Mouse (Mus musculus) neural tube, embryonic 14.5 days (tissue): Measurements from ENCODE around the gene Sh3bp1. TPM values are rescaled to one million over a fixed set of nuclear protein-coding genes. Genes with fewer than 3 reads are reported as not detected.

Source experiments
- ATAC-seq: fragments of 200-750 bp; cut with Nextera tagmentation; 2 replicates; pipeline ENCODE4 v1.8.0; 2017; ENCODE audit warnings: low read depth, mild to moderate bottlenecking, moderate TSS enrichment, moderate library complexity
- H3K27ac ChIP-seq: fragments of 300-500 bp; sonication (generic); 2 replicates; pipeline ENCODE4 v1.5.1; 2014; ENCODE audit warnings: low read depth, mild to moderate bottlenecking, control low read depth, low read length, moderate library complexity, mixed read lengths
- H3K27me3 ChIP-seq: fragments of 300-500 bp; sonication (generic); 2 replicates; pipeline ENCODE4 v1.6.1; 2014; ENCODE audit warnings: low read length; ENCODE audit not compliant: control insufficient read depth, insufficient read depth
- H3K36me3 ChIP-seq: fragments of 300-500 bp; sonication (generic); 2 replicates; pipeline ENCODE4 v1.6.1; 2014; ENCODE audit warnings: low read length, mixed read lengths; ENCODE audit not compliant: control insufficient read depth, insufficient read depth
- H3K4me1 ChIP-seq: fragments of 300-500 bp; sonication (generic); 2 replicates; pipeline ENCODE4 v1.6.1; 2014; ENCODE audit warnings: low read length; ENCODE audit not compliant: control insufficient read depth, insufficient read depth
- H3K4me2 ChIP-seq: fragments of 300-500 bp; sonication (generic); 2 replicates; pipeline ENCODE4 v1.6.1; 2014; ENCODE audit warnings: mild to moderate bottlenecking, low read depth, low read length, control low read depth
- H3K4me3 ChIP-seq: fragments of 300-500 bp; sonication (generic); 2 replicates; pipeline ENCODE4 v1.5.1; 2014; ENCODE audit warnings: low read depth, low read length, control low read depth, mixed read lengths
- H3K9ac ChIP-seq: fragments of 300-500 bp; sonication (generic); replicated peaks from 2 replicates; pipeline ENCODE4 v1.6.1; 2014; ENCODE audit warnings: low read depth, mild to moderate bottlenecking, control low read depth, low read length, mixed read lengths
- H3K9me3 ChIP-seq: fragments of 300-500 bp; sonication (generic); 2 replicates; pipeline ENCODE4 v1.6.1; 2016; ENCODE audit warnings: low read length; ENCODE audit not compliant: control insufficient read depth
- WGBS: fragments of 180-500 bp; shearing (Covaris S2); extraction: QIAGEN DNeasy Blood & Tissue Kit; methylation state at CpG from one replicate; pipeline ENCODE4 v1.1.7; 2014; 5-methylcytosine and 5-hydroxymethylcytosine counted together
- polyA plus RNA-seq: library from polyadenylated mRNA; unstranded; fragments of >200 nt; fragmentation: Nextera tagmentation; extraction: Ambion mirVana; gene quantifications from 2 replicates; pipeline ENCODE4 v1.2.1, GENCODE M21; 2014

Gene Sh3bp1
- polyA plus RNA-seq, 1 experiment from 2014 or later, result 3.4 TPM

- Histone ChIP-seq H3K4me3 (no peak overlapping the region), H3K4me2 (no peak overlapping the region), H3K36me3 (no peaks in the 10 kb centered on the region), H3K9ac (no peak overlapping the region), H3K9me3 (no peaks in the 10 kb centered on the region), H3K27me3 (0 out of 2 replicates have a peak, but pooled peaks cover 2% of the 10 kb centered on the region), H3K4me1 (peaks cover 5% of the 10 kb centered on the region), H3K27ac (no peak overlapping the region)
- peak; percentile 60; the same call in 1 of the 2 replicates for ATAC-seq
- WGBS, result 12% methylated on average over 2 of the region's 2 CpGs
Observed at GRCm38 (mm10) chr15:78903243-78903642, 3.7 kb downstream of the Sh3bp1 start.

GRCm38 (mm10) chr15:78908399-78908798, 8.8 kb downstream of the Sh3bp1 start:
- 85% methylated on average over 7 of the region's 7 CpGs for WGBS
- ATAC-seq, result no peak

GRCm38 (mm10) chr15:78908982-78909381, 9.4 kb downstream of the Sh3bp1 start:
- Histone ChIP-seq H3K27me3 (no peaks in the 10 kb centered on the region), H3K9me3 (no peaks in the 10 kb centered on the region), H3K4me1 (peaks cover 5% of the 10 kb centered on the region; the same call in 1 of the 2 replicates), H3K9ac (no peak overlapping the region), H3K4me2 (no peak overlapping the region), H3K4me3 (no peak overlapping the region), H3K36me3 (no peaks in the 10 kb centered on the region), H3K27ac (no peak overlapping the region)
- WGBS, result 88% methylated on average over 8 of the region's 8 CpGs
- ATAC-seq, result no peak

More at GRCm38 (mm10) chr15:78908399-78908798, 8.8 kb downstream of the Sh3bp1 start:
- Histone ChIP-seq H3K36me3 (no peaks in the 10 kb centered on the region), H3K27ac (no peak overlapping the region), H3K4me2 (no peak overlapping the region), H3K9ac (no peak overlapping the region), H3K4me3 (no peak overlapping the region), H3K4me1 (peaks cover 5% of the 10 kb centered on the region; the same call in 1 of the 2 replicates), H3K9me3 (no peaks in the 10 kb centered on the region), H3K27me3 (no peaks in the 10 kb centered on the region)

- H3K27me3 ChIP-seq, result no peaks in the 10 kb centered on the region
- H3K9ac ChIP-seq, result no peak overlapping the region
- no peak overlapping the region for H3K27ac ChIP-seq
- H3K4me1 ChIP-seq, result peaks cover 27% of the 10 kb centered on the region
- no peak for ATAC-seq
- H3K36me3 ChIP-seq, result no peaks in the 10 kb centered on the region
- H3K4me2 ChIP-seq, result no peak overlapping the region
- WGBS, result 32% methylated on average over 9 of the region's 9 CpGs
- H3K4me3 ChIP-seq, result no peak overlapping the region
- no peaks in the 10 kb centered on the region for H3K9me3 ChIP-seq
Observed at GRCm38 (mm10) chr15:78912040-78912439, 12.5 kb downstream of the Sh3bp1 start.

GRCm38 (mm10) chr15:78913632-78914090, 14.1 kb downstream of the Sh3bp1 start, which contains the start of gene Pdxp:
Pdxp (plus strand) TSS chr15:78913919.
- Histone ChIP-seq H3K4me1 (peaks cover 27% of the 10 kb centered on the region), H3K4me2 (peak within 1 kb of the TSS; percentile 89), H3K27ac (peak within 1 kb of the TSS; percentile 97), H3K4me3 (peak within 1 kb of the TSS; percentile 71), H3K9me3 (no peaks in the 10 kb centered on the region), H3K9ac (peak within 1 kb of the TSS; percentile 77), H3K27me3 (no peaks in the 10 kb centered on the region), H3K36me3 (no peaks in the 10 kb centered on the region)
- under 1% methylated on average over 51 of the region's 51 CpGs for WGBS
- peak; percentile 94 for ATAC-seq

- Histone ChIP-seq H3K27me3 (no peaks in the 10 kb centered on the region), H3K9ac (peak overlapping the region; percentile 77), H3K27ac (peak overlapping the region; percentile 97), H3K4me3 (peak overlapping the region; percentile 71), H3K9me3 (no peaks in the 10 kb centered on the region), H3K4me2 (peak overlapping the region; percentile 89), H3K4me1 (peaks cover 27% of the 10 kb centered on the region), H3K36me3 (no peaks in the 10 kb centered on the region)
- under 1% methylated on average over 72 of the region's 87 CpGs for WGBS
- ATAC-seq, result peak; percentile 73
Observed at GRCm38 (mm10) chr15:78914091-78914822, 14.7 kb downstream of the Sh3bp1 start.

- ATAC-seq, result no peak
- Histone ChIP-seq H3K36me3 (no peaks in the 10 kb centered on the region), H3K4me3 (peak overlapping the region; percentile 71), H3K9ac (peak overlapping the region; percentile 77), H3K27ac (peak overlapping the region; percentile 97), H3K4me2 (peak overlapping the region; percentile 89), H3K4me1 (peaks cover 27% of the 10 kb centered on the region), H3K9me3 (no peaks in the 10 kb centered on the region), H3K27me3 (no peaks in the 10 kb centered on the region)
- 50% methylated on average over 8 of the region's 8 CpGs for WGBS
Observed at GRCm38 (mm10) chr15:78914823-78915659, 15.5 kb downstream of the Sh3bp1 start.

GRCm38 (mm10) chr15:78915660-78916017, 16.1 kb downstream of the Sh3bp1 start:
- H3K27me3 ChIP-seq, result no peaks in the 10 kb centered on the region
- H3K27ac ChIP-seq, result peak overlapping the region; percentile 8; the same call in 1 of the 2 replicates
- peaks cover 27% of the 10 kb centered on the region for H3K4me1 ChIP-seq
- H3K9ac ChIP-seq, result peak overlapping the region; percentile 52
- peak overlapping the region; percentile 71 for H3K4me3 ChIP-seq
- peak overlapping the region; percentile 89 for H3K4me2 ChIP-seq
- no peaks in the 10 kb centered on the region for H3K9me3 ChIP-seq
- 5% methylated on average over 8 of the region's 8 CpGs for WGBS
- ATAC-seq, result peak; percentile 14; the same call in 1 of the 2 replicates
- no peaks in the 10 kb centered on the region for H3K36me3 ChIP-seq
